Mouse (Mus musculus) embryo, embryonic 11 days (tissue): ENCODE measurements around the gene Zan.

Source experiments
- DNase-seq: peaks from one replicate; pipeline ENCODE4 v3.0.0-alpha.2; 2015

The Zan gene

GRCm38 (mm10) chr5:137410549-137410948 lies 66.3 kb downstream of the Zan start:
- DNase-seq, result no peak

DNA sequence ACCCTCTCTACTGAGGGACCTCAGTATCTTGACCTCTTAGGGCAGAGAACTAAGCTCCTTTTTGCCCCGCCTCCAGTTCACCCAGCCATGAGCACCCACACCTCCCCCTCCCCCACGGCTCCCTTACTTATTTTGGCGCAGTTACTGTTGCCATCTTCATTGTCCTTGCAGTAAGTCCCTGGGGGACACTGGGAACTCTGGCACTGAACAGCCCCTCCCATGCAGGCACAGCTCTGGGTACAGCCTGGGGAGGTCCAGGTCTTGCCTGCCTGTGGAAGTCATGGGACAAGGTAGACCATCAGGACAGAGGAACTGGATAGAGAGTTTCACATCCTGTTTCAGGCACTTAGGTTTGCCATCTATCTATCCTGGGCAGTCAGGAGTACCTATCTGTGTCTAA lies 66.8 kb downstream of the Zan start:
- no peak for DNase-seq

- no peak for DNase-seq
These were observed 67.4 kb downstream of the Zan start for GRCm38 (mm10) chr5:137409451-137409850.

GRCm38 (mm10) chr5:137404081-137404480 lies 72.8 kb downstream of the Zan start:
- DNase-seq, result no peak

GRCm38 (mm10) chr5:137394456-137394855 lies 82.4 kb downstream of the Zan start:
- no peak for DNase-seq

GRCm38 (mm10) chr5:137391641-137392040 lies 85.2 kb downstream of the Zan start:
- no peak for DNase-seq

DNA sequence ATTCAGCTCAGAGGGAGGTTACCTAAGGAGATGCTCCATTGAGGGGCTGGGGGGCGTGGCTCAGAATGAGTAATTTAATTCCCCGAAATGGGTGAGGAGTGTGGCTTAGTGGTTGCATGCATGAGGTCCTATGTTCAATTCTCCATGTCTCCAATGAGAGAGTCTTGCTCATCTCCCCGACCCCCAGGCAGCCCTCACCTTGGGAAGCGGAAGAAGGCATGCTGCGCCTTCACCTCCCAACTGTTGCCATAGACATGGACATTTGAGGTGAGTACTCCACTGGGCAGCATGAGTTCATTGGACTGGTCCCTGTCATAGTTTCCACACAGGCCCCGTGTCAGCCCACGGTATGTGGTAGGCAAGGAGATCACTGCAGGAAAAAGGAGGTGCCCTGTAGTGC lies 90.2 kb downstream of the Zan start:
- DNase-seq, result no peak

DNA sequence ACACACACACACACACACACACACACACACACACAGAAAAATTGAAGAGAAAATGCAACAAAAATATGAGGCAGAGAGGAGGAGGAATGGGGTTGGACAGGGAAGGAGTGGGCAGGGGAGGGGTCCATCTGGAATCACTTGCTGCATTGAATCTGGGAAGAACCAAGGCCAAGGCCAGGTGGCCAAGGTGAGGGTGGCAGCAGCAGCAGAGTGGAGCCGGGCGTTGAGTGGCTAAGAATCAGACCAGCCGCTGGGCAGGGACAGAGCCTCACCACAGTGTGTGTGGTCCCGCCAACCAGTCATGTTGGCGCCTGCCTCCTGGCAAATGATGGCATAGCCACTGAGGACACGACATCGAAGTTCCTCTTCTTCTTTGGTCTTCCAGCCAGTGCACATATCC lies 93.4 kb downstream of the Zan start:
- no peak for DNase-seq

DNA sequence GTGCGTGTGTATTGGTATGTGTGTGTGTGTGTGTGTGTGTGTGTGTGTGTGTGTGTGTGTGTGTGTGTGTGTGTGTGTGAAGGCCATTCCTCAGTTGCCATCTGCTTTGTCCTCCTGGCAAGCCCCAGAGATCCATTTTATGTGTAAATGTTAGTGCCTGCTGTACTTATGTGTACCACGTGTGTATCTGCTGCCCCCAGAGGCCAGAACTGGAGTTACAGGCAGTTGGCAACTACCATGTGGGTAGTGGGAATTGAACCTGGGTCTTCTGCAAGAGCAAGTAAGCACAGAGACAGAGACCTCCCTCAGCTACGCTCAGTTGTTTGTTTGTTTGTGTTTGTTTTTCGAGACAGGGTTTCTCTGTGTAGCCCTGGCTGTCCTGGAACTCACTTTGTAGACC lies 95.7 kb downstream of the Zan start:
- DNase-seq, result peak; percentile 78

GRCm38 (mm10) chr5:137377603-137378002 lies 99.3 kb downstream of the Zan start:
- peak; percentile 48 for DNase-seq

- DNase-seq, result peak; percentile 41
These were observed 99.7 kb downstream of the Zan start for GRCm38 (mm10) chr5:137377176-137377575.

GRCm38 (mm10) chr5:137376722-137377121 lies 100.1 kb downstream of the Zan start:
- peak; percentile 39 for DNase-seq

GRCm38 (mm10) chr5:137376198-137376597 lies 100.7 kb downstream of the Zan start:
- DNase-seq, result peak; percentile 64

- peak; percentile 21 for DNase-seq
These were observed 101.2 kb downstream of the Zan start for GRCm38 (mm10) chr5:137375627-137376026.

DNA sequence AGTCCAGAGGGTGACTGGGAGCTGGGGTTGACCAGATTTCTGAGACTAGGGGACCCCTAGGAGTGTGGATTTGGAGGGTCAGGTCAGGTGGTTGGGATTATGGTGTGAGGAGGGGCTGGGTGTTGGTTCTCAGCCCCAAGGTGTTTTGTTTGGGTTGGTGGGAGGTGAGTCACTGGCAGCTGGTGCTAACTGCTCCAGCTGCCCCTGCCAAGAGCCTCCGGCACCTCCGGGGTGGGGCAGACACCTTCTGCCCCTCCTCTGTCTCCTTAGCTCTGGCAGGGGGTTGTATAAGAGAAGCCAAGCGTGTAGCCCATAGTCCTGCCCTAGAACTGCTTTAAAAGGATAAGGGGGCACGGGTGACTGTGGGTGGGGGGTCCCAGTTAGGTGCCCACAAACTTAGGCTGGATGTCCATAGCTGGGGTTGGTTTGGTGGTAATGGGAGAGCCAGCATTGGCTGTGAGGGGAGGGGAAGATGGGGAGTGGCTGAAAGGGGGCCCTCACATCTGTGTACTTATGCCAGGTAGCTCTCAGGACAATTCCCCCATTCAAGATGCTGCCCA lies 102.3 kb downstream of the Zan start:
- DNase-seq, result no peak

- DNase-seq, result no peak
These were observed 103.4 kb downstream of the Zan start for GRCm38 (mm10) chr5:137373371-137373950.

- DNase-seq, result no peak
These were observed 107.2 kb downstream of the Zan start for GRCm38 (mm10) chr5:137369665-137370064.

DNA sequence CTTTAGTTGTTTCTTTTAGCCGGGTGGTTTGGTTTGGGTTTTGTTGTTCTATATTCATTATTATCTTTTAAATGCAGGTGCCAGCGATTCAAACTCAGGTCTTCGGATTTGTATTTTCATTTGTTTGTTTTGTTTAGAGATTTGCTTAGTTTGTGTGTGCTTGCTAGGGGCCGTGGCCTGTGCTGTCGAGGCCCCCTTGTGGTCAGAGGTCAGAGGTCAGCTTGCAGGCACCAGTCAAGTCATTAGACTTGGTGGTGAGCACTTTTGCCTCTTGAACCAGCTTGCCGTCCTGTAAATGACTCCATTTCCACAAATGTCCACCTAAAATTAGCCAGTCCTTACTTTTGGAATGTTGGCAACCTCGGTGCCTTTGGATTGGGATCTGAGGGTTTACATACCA lies 118.5 kb downstream of the Zan start:
- peak; percentile 32 for DNase-seq

GRCm38 (mm10) chr5:137354091-137354490 lies 122.8 kb downstream of the Zan start:
- no peak for DNase-seq

GRCm38 (mm10) chr5:137352011-137352975 lies 124.6 kb downstream of the Zan start:
- DNase-seq, result peak; percentile 27

GRCm38 (mm10) chr5:137351394-137351793 lies 125.5 kb downstream of the Zan start:
- peak; percentile 20 for DNase-seq

- peak; percentile 55 for DNase-seq
These were observed 125.8 kb downstream of the Zan start for GRCm38 (mm10) chr5:137351058-137351380.

- DNase-seq, result peak; percentile 54
These were observed 126.4 kb downstream of the Zan start for GRCm38 (mm10) chr5:137350205-137351057.
